In the genomic region with DNA sequence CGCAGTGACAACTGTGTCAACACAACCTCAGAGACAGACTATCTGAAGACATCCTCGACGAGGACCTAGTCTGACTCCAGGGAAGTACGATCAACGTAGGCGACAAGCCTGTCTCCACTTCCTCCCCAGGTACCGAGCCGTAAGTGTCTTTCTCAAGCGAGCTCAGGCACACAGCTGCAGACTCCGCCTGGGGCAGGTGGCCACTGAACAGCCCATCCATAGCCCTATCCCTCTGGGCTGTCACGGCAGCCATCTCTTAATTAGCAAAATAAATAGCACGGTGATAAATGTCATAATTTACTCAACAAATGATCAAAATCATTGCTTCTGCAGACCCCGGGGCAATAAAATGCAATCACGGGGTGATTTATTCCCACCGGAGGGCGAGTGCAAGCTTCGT, we compare ENCODE assay signal across 29 mouse cellular contexts.
DNase-seq lines count a peak whose midpoint lies in the region; ATAC-seq lines count a peak whose summit lies in the region.
"Had no signal": no experiment of that assay in that cellular context is flagged by ENCODE, and none has a peak within 500 bp of the region (broad histone marks: within the 10 kb centered on the region; RNA-seq: fewer than 3 reads in every experiment).

No protein-coding gene starts in this region.

- ATAC-seq in lung, embryonic 15.5 days (ENCODE audit: borderline replicate concordance, extremely low read depth, low FRiP score, low TSS enrichment): no peak
- ATAC-seq in neural tube, embryonic 13.5 days (ENCODE audit: low read depth): peak; percentile 72; the same call in 1 of the 2 replicates
- ATAC-seq: intestine, embryonic 15.5 days had no signal

- H3K36me3 ChIP-seq in heart, embryonic 10.5 days: no peaks in the 10 kb centered on the region
- H3K36me3 ChIP-seq in lung, embryonic 15.5 days: no peaks in the 10 kb centered on the region
- H3K36me3 ChIP-seq in neural tube, embryonic 13.5 days: no peaks in the 10 kb centered on the region
- H3K36me3 ChIP-seq: embryonic facial prominence, embryonic 12.5 days; heart, embryonic 13.5 days; hindbrain, embryonic 15.5 days; intestine, embryonic 15.5 days; limb, embryonic 15.5 days; liver, embryonic 13.5 days; midbrain, embryonic 12.5 days; stomach, embryonic 15.5 days had no signal

- WGBS in heart, embryonic 10.5 days: 58% methylated on average over 17 of the region's 17 CpGs
- 43% methylated on average over 17 of the region's 17 CpGs for WGBS in lung, embryonic 15.5 days
- WGBS in neural tube, embryonic 13.5 days: 19% methylated on average over 17 of the region's 17 CpGs

- intact Hi-C loops in heart, postnatal 10 days (cut with DNase I): no loop called here

- no peak overlapping the region for H3K4me2 ChIP-seq in lung, embryonic 15.5 days
- no peak overlapping the region for H3K4me2 ChIP-seq in neural tube, embryonic 13.5 days
- H3K4me2 ChIP-seq: embryonic facial prominence, embryonic 12.5 days; heart, embryonic 13.5 days; hindbrain, embryonic 15.5 days; intestine, embryonic 15.5 days; limb, embryonic 15.5 days; liver, embryonic 13.5 days; midbrain, embryonic 12.5 days; stomach, embryonic 15.5 days had no signal

- H3K4me1 ChIP-seq in heart, embryonic 10.5 days: peaks cover 81% of the 10 kb centered on the region
- peaks cover 40% of the 10 kb centered on the region for H3K4me1 ChIP-seq in lung, embryonic 15.5 days
- peaks cover 35% of the 10 kb centered on the region for H3K4me1 ChIP-seq in neural tube, embryonic 13.5 days (replicated peaks)

- H3K4me3 ChIP-seq in heart, embryonic 10.5 days: no peak overlapping the region
- H3K4me3 ChIP-seq in lung, embryonic 15.5 days: no peak overlapping the region
- H3K4me3 ChIP-seq in neural tube, embryonic 13.5 days: no peak overlapping the region
- H3K4me3 ChIP-seq: embryonic facial prominence, embryonic 12.5 days; heart, adult 2 months; heart, embryonic 13.5 days; hindbrain, embryonic 15.5 days; intestine, embryonic 15.5 days; limb, embryonic 10.5 days; limb, embryonic 15.5 days; liver, embryonic 13.5 days; midbrain, embryonic 12.5 days; stomach, embryonic 15.5 days had no signal

- H3K27me3 ChIP-seq in heart, embryonic 10.5 days (ENCODE audit: insufficient read depth, poor library complexity, severe bottlenecking): peaks cover 53% of the 10 kb centered on the region
- H3K27me3 ChIP-seq in lung, embryonic 15.5 days: no peaks in the 10 kb centered on the region
- H3K27me3 ChIP-seq in neural tube, embryonic 13.5 days: peaks cover 84% of the 10 kb centered on the region
- H3K27me3 ChIP-seq: intestine, embryonic 15.5 days; limb, embryonic 15.5 days; liver, embryonic 13.5 days; stomach, embryonic 15.5 days had no signal

- no peak overlapping the region for H3K9ac ChIP-seq in lung, embryonic 15.5 days
- no peak overlapping the region for H3K9ac ChIP-seq in neural tube, embryonic 13.5 days
- H3K9ac ChIP-seq: embryonic facial prominence, embryonic 12.5 days; hindbrain, embryonic 15.5 days; intestine, embryonic 15.5 days; limb, embryonic 15.5 days; liver, embryonic 13.5 days; midbrain, embryonic 12.5 days; stomach, embryonic 15.5 days had no signal

- no peaks in the 10 kb centered on the region for H3K9me3 ChIP-seq in heart, embryonic 10.5 days
- no peaks in the 10 kb centered on the region for H3K9me3 ChIP-seq in lung, embryonic 15.5 days
- H3K9me3 ChIP-seq in neural tube, embryonic 13.5 days: no peaks in the 10 kb centered on the region
- H3K9me3 ChIP-seq: embryonic facial prominence, embryonic 12.5 days; heart, embryonic 13.5 days; hindbrain, embryonic 15.5 days; intestine, embryonic 15.5 days; limb, embryonic 10.5 days; limb, embryonic 15.5 days; liver, embryonic 13.5 days; midbrain, embryonic 12.5 days; stomach, embryonic 15.5 days had no signal

- DNase-seq in heart, embryonic 10.5 days (ENCODE audit: low spot score): no peak
- no peak for DNase-seq in heart, postnatal 10 days
- no peak for DNase-seq in lung, postnatal 14 days
- DNase-seq in mesoderm, embryonic 11.5 days (ENCODE audit: low read depth, low spot score): peak; percentile 56
- DNase-seq: adrenal gland, postnatal 25 days; B cell, adult 2 months; cerebellum, adult 11-12 months; cerebellum, adult 9-11 months; embryo, embryonic 11 days; heart, adult 2 months; heart, postnatal 14 days; kidney, adult 9 months; kidney, postnatal 10 days; layer of hippocampus, postnatal 36 days; liver, embryonic 13.5 days; lung, adult 18-20 months; lung, postnatal 10 days; retina, postnatal 1 day; right cerebral cortex, postnatal 14 days had no signal

- 0 out of 2 replicates have a peak overlapping the region, but pooled peaks have one; percentile 10 for H3K27ac ChIP-seq in heart, embryonic 10.5 days
- H3K27ac ChIP-seq in lung, embryonic 15.5 days: 0 out of 2 replicates have a peak overlapping the region, but pooled peaks have one; percentile 38
- no peak overlapping the region for H3K27ac ChIP-seq in neural tube, embryonic 13.5 days (replicated peaks)
- H3K27ac ChIP-seq: embryonic facial prominence, embryonic 12.5 days; hindbrain, embryonic 15.5 days; intestine, embryonic 15.5 days; limb, embryonic 10.5 days; limb, embryonic 15.5 days; liver, embryonic 13.5 days; midbrain, embryonic 12.5 days had no signal
